Mouse (Mus musculus) liver, embryonic 14.5 days (tissue): ENCODE results near the gene Lair1. TPM values are rescaled to one million over a fixed set of nuclear protein-coding genes. Genes with fewer than 3 reads are reported as not detected.

ENCODE experiments used
- ATAC-seq: fragments of 200-750 bp; cut with Nextera tagmentation; 2 replicates; pipeline ENCODE4 v1.8.0; 2017; ENCODE audit warnings: moderate number of reproducible peaks, mild to moderate bottlenecking, moderate library complexity; ENCODE audit not compliant: insufficient read depth
- DNase-seq, 3 experiments: peaks; one replicate each; pipeline ENCODE4 v3.0.0-alpha.2; 2012 to 2013; ENCODE audit warnings: low read depth in 3 of 3, low spot score in 3 of 3
- H3K27ac ChIP-seq: fragments of 300-500 bp; sonication (generic); 2 replicates; pipeline ENCODE4 v1.5.1; 2014; ENCODE audit warnings: moderate library complexity, mild to moderate bottlenecking, control low read depth, inconsistent platforms
- H3K27me3 ChIP-seq: fragments of 300-500 bp; sonication (generic); 2 replicates; pipeline ENCODE4 v1.6.1; 2014; ENCODE audit warnings: mild to moderate bottlenecking, low read length, moderate library complexity; ENCODE audit not compliant: control insufficient read depth, insufficient read depth
- H3K36me3 ChIP-seq: fragments of 300-500 bp; sonication (generic); replicated peaks from 2 replicates; pipeline ENCODE4 v1.6.1; 2014; ENCODE audit warnings: low read depth; ENCODE audit not compliant: control insufficient read depth, insufficient read depth
- H3K4me1 ChIP-seq, 2 experiments: fragments of 200-500 bp in 1 of 2; fragments of 300-500 bp in 1 of 2; sonication (generic) in 1 of 2; replicated peaks; 2 replicates each; pipeline ENCODE4 v1.6.1; 2012 to 2014; ENCODE audit warnings: antibody characterized with exemption in 1 of 2, inconsistent platforms in 1 of 2, low read length in 1 of 2; ENCODE audit not compliant: control insufficient read depth in 2 of 2, insufficient read depth in 2 of 2
- H3K4me2 ChIP-seq: fragments of 300-500 bp; sonication (generic); 2 replicates; pipeline ENCODE4 v1.6.1; 2014; ENCODE audit warnings: low read depth, mild to moderate bottlenecking, control low read depth, moderate library complexity
- H3K4me3 ChIP-seq, 2 experiments: fragments of 200-500 bp in 1 of 2; fragments of 300-500 bp in 1 of 2; sonication (generic) in 1 of 2; 2 replicates each; pipeline ENCODE4 v1.5.1; 2012 to 2014; ENCODE audit warnings: low read depth in 2 of 2, low read length in 2 of 2, mild to moderate bottlenecking in 2 of 2, control low read depth in 1 of 2, inconsistent platforms in 1 of 2, moderate library complexity in 1 of 2; ENCODE audit not compliant: insufficient read depth in 1 of 2
- H3K9ac ChIP-seq: fragments of 300-500 bp; sonication (generic); replicated peaks from 2 replicates; pipeline ENCODE4 v1.6.1; 2014; ENCODE audit warnings: mild to moderate bottlenecking, control low read depth, moderate library complexity
- H3K9me3 ChIP-seq: fragments of 300-500 bp; sonication (generic); 2 replicates; pipeline ENCODE4 v1.6.1; 2016; ENCODE audit warnings: low read length, mixed read lengths; ENCODE audit not compliant: control insufficient read depth
- CTCF ChIP-seq: IDR thresholded peaks from 2 replicates; pipeline ENCODE4 v1.5.1; 2016; ENCODE audit warnings: antibody characterized with exemption, low read depth, control low read depth
- EP300 ChIP-seq: IDR thresholded peaks from 2 replicates; pipeline ENCODE4 v1.6.1; 2016; ENCODE audit warnings: antibody characterized with exemption, low read depth
- WGBS: fragments of 180-500 bp; shearing (Covaris S2); extraction: QIAGEN DNeasy Blood & Tissue Kit; methylation state at CpG from one replicate; pipeline ENCODE4 v1.1.7; 2014; ENCODE audit not compliant: insufficient replicate concordance; 5-methylcytosine and 5-hydroxymethylcytosine counted together
- polyA plus RNA-seq, 2 experiments: library from polyadenylated mRNA; depleted of rRNA in 1 of 2; stranded (reverse) in 1 of 2; unstranded in 1 of 2; fragments of >200 nt; fragmentation: Nextera tagmentation in 1 of 2; extraction: Ambion mirVana in 1 of 2; gene quantifications; 2 replicates each; pipeline versions ENCODE4 v1.2.1 to v1.2.3; 2012 to 2014

Gene Lair1
- polyA plus RNA-seq, 2 experiments: 1.3 to 2.2 TPM

DNA sequence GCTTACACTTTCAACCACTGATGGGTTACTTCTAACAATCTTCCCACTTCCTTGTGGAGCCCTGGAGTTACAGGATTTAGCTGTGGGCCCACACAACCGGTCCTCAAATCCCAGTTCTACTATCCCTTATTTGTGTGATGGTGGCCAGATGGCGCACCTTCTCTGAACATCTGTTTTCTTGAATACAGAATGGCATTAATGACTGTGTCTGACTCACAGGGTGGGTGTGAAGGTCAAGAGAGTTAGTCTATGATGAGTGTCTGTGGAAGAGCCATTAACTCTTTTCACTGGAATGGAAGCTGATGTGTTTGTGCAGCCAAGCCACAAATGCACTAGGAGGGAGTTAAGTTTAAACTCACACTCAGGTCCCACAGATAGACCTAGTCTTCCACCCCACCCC lies 35.3 kb upstream of the Lair1 start:
- WGBS: 53% methylated on average over 2 of the region's 2 CpGs
- Histone ChIP-seq H3K4me2 (no peak overlapping the region), H3K4me3 (no peak overlapping the region), H3K27ac (no peak overlapping the region), H3K9ac (no peak overlapping the region), H3K9me3 (no peaks in the 10 kb centered on the region), H3K27me3 (no peaks in the 10 kb centered on the region), H3K36me3 (no peaks in the 10 kb centered on the region), H3K4me1 (no peaks in the 10 kb centered on the region)
- TF ChIP-seq EP300 (no peak), CTCF (no peak)
- no peak for DNase-seq
- no peak for ATAC-seq

DNA sequence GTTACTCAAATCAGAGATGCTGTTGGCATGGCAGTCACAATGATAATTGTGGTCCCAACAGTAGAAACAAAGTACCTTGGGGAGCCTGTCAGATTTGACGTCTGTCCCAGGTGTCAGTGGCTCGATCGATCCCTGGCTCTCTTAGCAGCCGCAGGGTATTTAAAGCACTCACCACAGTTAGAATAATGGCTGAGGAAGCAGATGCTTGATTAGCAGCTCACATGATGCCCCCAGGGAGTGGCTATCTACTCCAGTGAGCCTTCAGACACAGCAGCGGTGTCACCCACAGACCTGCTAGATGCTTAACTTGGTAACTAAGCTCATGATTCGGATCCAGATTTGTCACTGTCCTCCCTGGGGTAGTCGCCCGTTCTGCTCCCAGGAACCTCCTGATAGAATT lies 28.2 kb upstream of the Lair1 start:
- H3K9ac ChIP-seq: no peak overlapping the region
- H3K27ac ChIP-seq: no peak overlapping the region
- WGBS: 29% methylated on average over 8 of the region's 8 CpGs
- H3K36me3 ChIP-seq: no peaks in the 10 kb centered on the region
- H3K4me1 ChIP-seq: peaks cover 2 to 28% of the 10 kb centered on the region in 2 experiments; a peak in 3 of 4 replicates
- H3K9me3 ChIP-seq: no peaks in the 10 kb centered on the region
- no peak overlapping the region for H3K4me3 ChIP-seq
- no peak overlapping the region for H3K4me2 ChIP-seq
- no peak for TF ChIP-seq CTCF
- no peak for TF ChIP-seq EP300
- DNase-seq (no peak), ATAC-seq (no peak)
- no peaks in the 10 kb centered on the region for H3K27me3 ChIP-seq

DNA sequence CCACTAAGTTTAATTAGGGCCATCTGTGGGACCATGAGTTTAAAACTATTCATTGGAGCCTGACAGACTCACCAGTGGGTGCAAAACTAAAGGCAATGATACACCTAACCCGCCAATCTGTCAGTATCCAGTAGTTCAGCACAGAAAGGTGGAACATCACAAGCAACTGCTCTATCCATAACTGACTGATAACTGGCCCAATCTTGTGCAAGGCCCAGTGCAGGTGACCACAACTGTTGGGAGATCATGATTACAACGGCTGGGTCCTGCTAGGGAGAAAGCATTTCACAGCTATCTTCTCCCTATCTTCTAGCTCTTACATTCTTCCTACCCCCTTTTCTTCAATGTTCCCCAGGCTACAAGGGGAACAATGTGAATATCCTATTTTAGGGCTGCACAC lies 25.7 kb upstream of the Lair1 start:
- peak; percentile 70; the same call in 1 of the 2 replicates for ATAC-seq
- H3K4me3 ChIP-seq: no peak overlapping the region

DNA sequence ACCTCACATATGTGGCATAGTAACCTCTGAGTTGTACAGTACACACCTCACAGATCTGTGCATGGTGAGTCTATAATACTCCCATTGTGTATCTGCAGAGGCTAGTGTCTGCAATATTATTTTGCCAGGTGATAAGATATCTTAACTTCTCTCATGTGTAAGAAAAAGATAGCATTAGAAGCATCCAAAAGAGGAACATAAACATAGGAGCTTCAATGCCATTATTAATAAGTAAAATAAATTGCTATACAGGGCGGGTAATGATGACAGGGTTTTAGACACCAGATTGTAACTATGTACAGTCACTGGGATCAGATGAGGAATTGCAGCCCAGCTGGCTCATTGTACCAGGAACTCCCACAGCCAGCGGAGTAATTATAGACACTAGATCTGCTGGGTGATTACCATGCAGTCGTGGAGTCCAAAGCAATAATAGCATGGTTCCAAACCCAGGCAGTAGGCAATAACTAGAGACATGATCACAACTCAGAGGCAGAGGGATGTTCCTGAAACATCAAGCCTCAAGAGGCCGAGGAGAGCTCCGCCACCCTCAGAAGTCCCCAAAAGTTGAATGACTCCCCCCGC lies 25.0 kb upstream of the Lair1 start:
- Histone ChIP-seq H3K36me3 (no peaks in the 10 kb centered on the region), H3K9me3 (no peaks in the 10 kb centered on the region), H3K4me2 (no peak overlapping the region), H3K27me3 (no peaks in the 10 kb centered on the region), H3K4me3 (no peak overlapping the region), H3K27ac (no peak overlapping the region), H3K4me1 (peaks cover 2 to 30% of the 10 kb centered on the region in 2 experiments; a peak in 3 of 4 replicates), H3K9ac (no peak overlapping the region)
- TF ChIP-seq CTCF (no peak), EP300 (no peak)
- DNase-seq: no peak
- 55% methylated on average over 6 of the region's 6 CpGs for WGBS
- ATAC-seq: 0 out of 2 replicates have a peak, but pooled peaks have one; percentile 22

More for the DNA sequence above, 25.7 kb upstream of the Lair1 start:
- Histone ChIP-seq H3K4me2 (no peak overlapping the region), H3K27ac (no peak overlapping the region), H3K9ac (no peak overlapping the region), H3K36me3 (no peaks in the 10 kb centered on the region), H3K9me3 (no peaks in the 10 kb centered on the region), H3K4me1 (peaks cover 2 to 28% of the 10 kb centered on the region in 2 experiments; a peak in 3 of 4 replicates), H3K27me3 (no peaks in the 10 kb centered on the region)
- peak; percentile 16; the same call in 1 of the 2 replicates for TF ChIP-seq EP300
- TF ChIP-seq CTCF: no peak
- no peak for DNase-seq
- 18% methylated on average over 2 of the region's 2 CpGs for WGBS

DNA sequence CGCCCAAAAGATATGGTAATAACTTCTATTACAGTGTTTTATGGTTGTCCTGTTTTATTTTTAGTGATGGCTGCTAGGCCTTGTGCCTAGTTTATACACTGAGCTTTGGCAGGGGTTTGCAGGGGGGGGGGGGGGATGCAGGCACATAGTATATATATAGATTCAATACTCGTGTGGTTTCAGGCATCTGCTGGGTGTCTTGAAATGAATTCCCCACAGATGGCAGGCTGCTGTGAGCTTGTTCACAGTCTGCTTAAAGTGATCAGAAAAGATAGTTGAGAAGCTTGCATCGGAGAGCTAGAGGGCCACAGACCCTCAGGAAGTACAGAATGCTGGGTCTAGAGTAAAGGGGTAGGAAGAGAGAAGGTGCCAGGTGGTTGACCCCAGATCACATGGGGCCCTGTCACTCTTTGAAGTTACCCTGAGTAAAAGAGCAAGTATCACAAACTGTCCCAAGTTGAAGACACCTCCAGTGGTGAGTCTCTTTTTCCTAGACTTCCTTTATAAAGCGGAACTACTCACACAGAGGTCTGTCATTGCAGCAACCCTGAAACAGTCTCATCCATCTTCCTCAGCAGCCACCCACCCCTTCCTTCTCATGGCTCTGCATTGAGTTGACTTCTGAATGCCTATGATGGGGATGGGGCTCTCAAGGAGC lies 24.4 kb upstream of the Lair1 start:
- DNase-seq: no peak
- no peak overlapping the region for H3K9ac ChIP-seq
- WGBS: 44% methylated on average over 4 of the region's 4 CpGs
- H3K4me1 ChIP-seq: peaks cover 2 to 31% of the 10 kb centered on the region in 2 experiments; a peak in 3 of 4 replicates
- no peak overlapping the region for H3K4me3 ChIP-seq
- no peaks in the 10 kb centered on the region for H3K36me3 ChIP-seq
- TF ChIP-seq CTCF (no peak), EP300 (no peak)
- ATAC-seq: no peak; the same call in 1 of the 2 replicates
- H3K9me3 ChIP-seq: no peaks in the 10 kb centered on the region
- no peak overlapping the region for H3K4me2 ChIP-seq
- H3K27ac ChIP-seq: no peak overlapping the region
- no peaks in the 10 kb centered on the region for H3K27me3 ChIP-seq
